Mouse (Mus musculus): ENCODE measurements around the gene Mgrn1.

The Mgrn1 gene

DNA sequence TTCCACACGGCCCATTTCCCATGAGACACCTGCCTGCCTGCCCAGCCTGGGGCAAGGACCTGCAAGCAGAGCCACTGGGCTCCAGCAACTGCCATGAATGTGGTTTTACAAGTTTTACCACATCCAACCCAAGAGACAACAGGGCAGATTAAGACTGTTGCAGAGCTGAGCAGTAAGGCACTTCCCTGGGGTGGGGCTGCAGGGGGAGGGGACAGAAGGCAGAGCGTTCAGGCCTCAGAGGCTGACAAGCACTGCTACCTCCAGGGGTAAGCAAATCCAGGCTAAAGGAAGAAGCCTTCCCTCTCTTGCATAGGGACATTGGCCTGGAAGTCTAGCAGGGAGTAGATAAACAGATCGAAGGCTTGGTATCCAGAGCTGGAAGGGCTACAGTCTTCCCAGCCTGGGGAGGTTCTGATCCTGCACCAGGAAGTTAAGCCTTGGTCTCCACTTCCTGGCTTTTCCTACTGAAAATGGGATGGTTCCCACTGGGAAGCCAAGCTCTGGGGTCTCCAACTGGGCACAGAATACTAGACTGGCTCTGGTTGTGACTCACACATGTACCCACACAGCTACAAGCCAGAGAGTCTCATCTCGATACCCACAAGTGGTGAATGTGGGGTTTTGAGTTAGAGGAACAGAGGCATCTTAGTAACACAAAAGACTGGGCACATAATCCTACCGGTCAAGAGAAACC, 7.7 kb upstream of the Mgrn1 start:
- in situ Hi-C loops (cut with MboI, MseI): no loop called here

GRCm38 (mm10) chr16:4879101-4879707, 6.8 kb upstream of the Mgrn1 start:
- in situ Hi-C loops (cut with MboI, MseI): no loop called here

GRCm38 (mm10) chr16:4879708-4880124, 6.3 kb upstream of the Mgrn1 start:
- in situ Hi-C loops (cut with MboI, MseI): loop anchor here (10.0 kb wide), 1 partner anchor 85 kb away; the partner anchor contains the start of gene Anks3

- in situ Hi-C loops (cut with MboI, MseI): loop anchor here (10.0 kb wide), 1 partner anchor 85 kb away; the partner anchor contains the start of gene Anks3
Observed at GRCm38 (mm10) chr16:4880136-4880825, 5.8 kb upstream of the Mgrn1 start, which contains the start of gene Ubald1. TSS of gene Ubald1 (minus strand) at chr16:4880315.

GRCm38 (mm10) chr16:4881400-4882351, 4.4 kb upstream of the Mgrn1 start:
- in situ Hi-C loops (cut with MboI, MseI): loop anchor here (10.0 kb wide), 1 partner anchor 83 kb away; the partner anchor contains the start of gene Anks3

- in situ Hi-C loops (cut with MboI, MseI): loop anchor here (10.0 kb wide), 1 partner anchor 80 kb away; the partner anchor contains the start of gene Anks3
Observed at GRCm38 (mm10) chr16:4884930-4885329, 1.1 kb upstream of the Mgrn1 start.

- in situ Hi-C loops (cut with MboI, MseI): loop anchor here (10.0 kb wide), 1 partner anchor 78 kb away; the partner anchor contains the start of gene Anks3
Observed at GRCm38 (mm10) chr16:4886690-4887020, 606 bp downstream of the Mgrn1 start.

GRCm38 (mm10) chr16:4890201-4890709, 4.2 kb downstream of the Mgrn1 start:
- in situ Hi-C loops (cut with MboI, MseI): no loop called here

GRCm38 (mm10) chr16:4892171-4892570, 6.1 kb downstream of the Mgrn1 start:
- in situ Hi-C loops (cut with MboI, MseI): no loop called here

GRCm38 (mm10) chr16:4894201-4894908, 8.3 kb downstream of the Mgrn1 start:
- in situ Hi-C loops (cut with MboI, MseI): no loop called here

DNA sequence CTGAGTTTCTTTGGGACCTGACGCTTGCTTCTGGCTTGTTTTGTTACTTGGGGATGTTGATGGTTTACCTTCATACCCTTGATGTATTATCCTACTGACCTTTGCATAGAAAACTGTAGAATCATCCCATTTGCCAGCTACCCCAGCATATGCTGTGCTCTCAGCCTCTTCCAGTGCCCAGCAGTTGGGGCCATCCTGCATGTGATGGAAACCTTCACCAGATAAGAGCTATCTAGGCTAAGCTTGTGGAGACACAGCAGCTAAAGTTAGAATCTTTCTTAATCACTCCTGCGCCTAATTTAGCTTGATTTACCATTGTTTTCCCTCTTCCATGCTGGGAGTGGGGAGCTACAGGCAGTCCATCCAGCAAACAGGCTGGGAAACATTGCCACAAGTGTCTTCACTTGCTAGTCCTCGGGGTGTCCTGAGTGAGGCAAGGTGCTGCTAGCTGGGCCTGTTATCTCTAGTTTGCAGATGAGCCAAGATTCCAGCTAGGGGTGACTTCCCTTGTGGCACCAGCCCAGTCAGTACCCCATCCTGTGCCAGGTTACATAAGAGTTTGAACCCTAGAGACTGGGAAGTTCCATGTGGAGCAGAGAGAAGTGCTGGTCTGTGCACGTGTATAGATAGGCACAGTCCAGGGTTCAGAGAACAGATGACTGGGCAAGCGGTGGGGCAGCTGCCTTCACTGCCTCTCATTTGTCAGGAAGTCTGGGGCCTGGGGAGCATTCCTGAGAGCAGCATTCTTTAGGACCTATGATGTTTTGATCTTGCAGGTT, 10.4 kb downstream of the Mgrn1 start:
- in situ Hi-C loops (cut with MboI, MseI): no loop called here

- in situ Hi-C loops (cut with MboI, MseI): no loop called here
Observed at GRCm38 (mm10) chr16:4897146-4897730, 11.2 kb downstream of the Mgrn1 start.

- in situ Hi-C loops (cut with MboI, MseI): no loop called here
Observed at GRCm38 (mm10) chr16:4898881-4899280, 12.8 kb downstream of the Mgrn1 start.

DNA sequence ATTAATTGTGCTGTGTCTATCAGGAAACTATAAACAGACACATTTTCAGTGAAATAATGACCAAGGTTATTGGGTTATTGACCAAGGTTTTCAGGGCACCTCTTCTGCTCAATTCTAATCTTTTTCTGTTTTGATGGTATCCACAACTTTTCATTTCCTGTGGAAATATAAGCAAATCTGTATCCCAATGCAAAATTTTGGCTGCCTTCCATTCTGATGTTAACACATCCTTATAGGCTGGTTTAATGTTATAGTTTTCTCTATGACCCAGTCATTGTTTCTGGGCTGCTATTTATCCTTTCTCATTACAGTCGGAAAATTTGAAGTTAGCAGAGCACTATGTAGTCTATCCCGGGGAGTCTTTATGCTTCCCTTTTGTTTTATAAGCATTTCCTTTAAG, 13.7 kb downstream of the Mgrn1 start:
- in situ Hi-C loops (cut with MboI, MseI): no loop called here

DNA sequence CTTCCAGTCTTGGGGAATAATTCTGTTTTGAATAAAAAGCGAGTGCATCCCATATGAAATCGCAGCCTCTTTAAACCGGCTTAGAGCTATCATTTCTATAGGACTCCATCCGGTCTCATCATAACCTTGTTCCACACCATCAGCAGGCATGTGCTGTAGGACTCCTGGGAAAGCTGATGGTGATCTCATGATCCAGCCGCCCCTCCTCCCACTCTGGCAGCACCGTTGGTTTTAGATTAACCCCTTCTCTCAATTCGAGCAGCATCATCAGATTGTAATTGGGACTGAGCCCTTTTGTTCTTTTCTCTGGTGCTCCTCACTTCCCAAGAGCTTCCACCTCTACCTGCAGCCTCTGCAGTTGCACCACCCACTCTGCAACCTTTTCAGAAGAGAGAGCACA, 15.1 kb downstream of the Mgrn1 start:
- in situ Hi-C loops (cut with MboI, MseI): no loop called here

GRCm38 (mm10) chr16:4902390-4902789, 16.3 kb downstream of the Mgrn1 start:
- in situ Hi-C loops (cut with MboI, MseI): no loop called here

- in situ Hi-C loops (cut with MboI, MseI): no loop called here
Observed at GRCm38 (mm10) chr16:4903491-4904102, 17.5 kb downstream of the Mgrn1 start.

DNA sequence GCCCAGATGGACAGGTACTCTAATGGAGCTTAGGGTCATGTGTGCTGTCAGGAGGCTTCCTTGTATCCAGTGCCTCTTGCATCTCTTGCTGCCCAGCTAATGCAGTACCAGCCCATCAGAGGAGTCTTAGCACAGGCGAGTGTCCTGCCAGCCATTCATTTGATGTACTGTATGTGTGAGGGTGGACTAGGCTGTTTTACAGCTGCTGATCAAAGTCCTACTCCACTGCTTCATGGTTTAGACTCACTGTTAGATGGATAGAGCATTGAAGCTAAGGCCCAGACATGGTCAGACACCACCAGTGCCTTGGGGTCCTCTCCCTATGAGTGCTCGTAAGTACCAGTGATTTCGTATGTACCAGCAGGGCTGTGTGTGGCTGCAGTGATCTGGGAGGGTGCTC, 18.8 kb downstream of the Mgrn1 start:
- in situ Hi-C loops (cut with MboI, MseI): no loop called here

DNA sequence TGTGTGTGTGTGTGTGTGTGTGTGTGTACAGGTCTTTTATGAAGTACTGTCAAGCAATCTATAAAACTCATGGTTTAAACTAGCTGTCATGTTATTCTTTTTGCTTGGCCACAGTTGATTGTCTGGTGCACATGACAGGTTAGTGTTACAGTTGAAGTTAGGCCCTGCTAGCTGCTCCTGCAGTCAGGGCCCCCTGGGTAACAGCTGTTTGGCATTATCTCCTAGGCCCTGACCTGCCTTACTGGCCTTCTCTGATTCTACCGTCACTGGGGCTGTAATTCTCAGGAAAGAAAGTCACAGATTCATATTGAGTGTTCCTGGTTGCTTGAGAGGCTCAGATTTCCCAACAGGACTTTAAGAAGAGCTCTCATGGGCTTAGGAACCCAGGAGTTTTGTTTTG, 19.5 kb downstream of the Mgrn1 start:
- in situ Hi-C loops (cut with MboI, MseI): no loop called here

Data from regulatory T cell (primary cell).